In the genomic region with DNA sequence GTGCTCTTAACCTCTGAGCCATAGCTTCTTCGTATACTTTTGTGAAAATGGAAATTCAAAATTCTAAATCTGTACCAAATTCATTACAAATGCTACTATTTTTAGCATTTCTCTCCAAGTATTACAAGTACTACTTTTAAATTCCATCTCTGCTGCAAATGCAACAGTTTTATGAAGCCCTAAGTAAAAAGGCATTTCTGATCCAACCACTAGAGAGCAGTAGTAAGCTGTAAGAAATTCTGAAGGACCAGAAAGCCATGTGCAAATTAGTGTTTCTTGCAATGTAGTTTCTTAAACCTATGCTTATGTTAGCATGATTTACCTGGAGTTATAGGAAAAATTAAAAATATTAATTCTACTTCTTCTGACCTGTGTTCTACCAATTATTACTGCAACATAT, we compare ENCODE assay signal across 11 mouse cellular contexts. TPM values are rescaled to one million over a fixed set of nuclear protein-coding genes. Genes with fewer than 3 reads are reported as not detected.
A peak's percentile ranks its signal among the peaks of the same experiment; 100 is the strongest.
DNase-seq lines count a peak whose midpoint lies in the region; ATAC-seq and TF ChIP-seq lines count a peak whose summit lies in the region.
"Had no signal": no experiment of that assay in that cellular context is flagged by ENCODE, and none has a peak within 500 bp of the region (broad histone marks: within the 10 kb centered on the region; RNA-seq: fewer than 3 reads in every experiment).

No protein-coding gene starts in this region.

- DNase-seq in heart, adult 2 months = no peak
- no peak for DNase-seq in heart, embryonic 10.5 days (ENCODE audit: low spot score)
- DNase-seq in neural tube, embryonic 10.5 days (ENCODE audit: extremely low spot score, low spot score) = no peak
- peak; percentile 64 for DNase-seq in embryo, embryonic 11 days
- DNase-seq in stomach, postnatal 0 days (ENCODE audit: low spot score) = no peak
- no peak for DNase-seq in heart, adult 8-10 months (ENCODE audit: low spot score)
- no peak for DNase-seq in heart, postnatal 36 days
- DNase-seq: thymus, postnatal 25 days had no signal

- peaks cover 8% of the 10 kb centered on the region for H3K36me3 ChIP-seq in heart, adult 2 months (ENCODE audit: control insufficient read depth, insufficient read depth, low read length)
- H3K36me3 ChIP-seq in heart, embryonic 10.5 days = peaks cover 75% of the 10 kb centered on the region
- H3K36me3 ChIP-seq in neural tube, embryonic 13.5 days = peaks cover 66% of the 10 kb centered on the region
- peaks cover 14% of the 10 kb centered on the region for H3K36me3 ChIP-seq in stomach, postnatal 0 days (ENCODE audit: control insufficient read depth, insufficient read depth, low read length)

- no peaks in the 10 kb centered on the region for H3K27me3 ChIP-seq in heart, adult 2 months (ENCODE audit: control insufficient read depth, insufficient read depth, low read length)
- H3K27me3 ChIP-seq in heart, embryonic 10.5 days (ENCODE audit: insufficient read depth, poor library complexity, severe bottlenecking) = no peaks in the 10 kb centered on the region
- no peaks in the 10 kb centered on the region for H3K27me3 ChIP-seq in neural tube, embryonic 13.5 days
- no peaks in the 10 kb centered on the region for H3K27me3 ChIP-seq in stomach, postnatal 0 days (ENCODE audit: control insufficient read depth, insufficient read depth, low read length)
- H3K27me3 ChIP-seq: limb, embryonic 15.5 days had no signal

- H3K4me1 ChIP-seq in heart, adult 2 months (ENCODE audit: control insufficient read depth, insufficient read depth, low read length) = no peaks in the 10 kb centered on the region
- no peaks in the 10 kb centered on the region for H3K4me1 ChIP-seq in heart, embryonic 10.5 days
- no peaks in the 10 kb centered on the region for H3K4me1 ChIP-seq in neural tube, embryonic 13.5 days (replicated peaks)
- no peaks in the 10 kb centered on the region for H3K4me1 ChIP-seq in stomach, postnatal 0 days (replicated peaks; ENCODE audit: control insufficient read depth, insufficient read depth)
- H3K4me1 ChIP-seq: limb, embryonic 15.5 days had no signal

- 0 out of 2 replicates have a peak, but pooled peaks have one; percentile 43 for ATAC-seq in neural tube, embryonic 13.5 days (ENCODE audit: low read depth)
- no peak for ATAC-seq in stomach, postnatal 0 days (ENCODE audit: low FRiP score, low TSS enrichment)
- ATAC-seq: hindbrain, embryonic 16.5 days had no signal

- H3K79me2 ChIP-seq in heart, adult 2 months (replicated peaks; ENCODE audit: control insufficient read depth, insufficient read depth, low read length) = no peaks in the 10 kb centered on the region

- H3K9me3 ChIP-seq in heart, embryonic 10.5 days = no peaks in the 10 kb centered on the region
- H3K9me3 ChIP-seq in neural tube, embryonic 13.5 days = no peaks in the 10 kb centered on the region
- H3K9me3 ChIP-seq in stomach, postnatal 0 days (ENCODE audit: control insufficient read depth, low read length) = no peaks in the 10 kb centered on the region
- H3K9me3 ChIP-seq: limb, embryonic 15.5 days had no signal

- H3K4me2 ChIP-seq in neural tube, embryonic 13.5 days = no peak overlapping the region
- no peak overlapping the region for H3K4me2 ChIP-seq in stomach, postnatal 0 days (replicated peaks; ENCODE audit: low read depth)
- H3K4me2 ChIP-seq: limb, embryonic 15.5 days had no signal

- TF ChIP-seq POLR2A in heart, adult 2 months (IDR thresholded peaks at IDR 0.05; ENCODE audit: insufficient read depth, low read depth, low read length) = no peak

- no peak overlapping the region for H3K4me3 ChIP-seq in heart, adult 2 months
- H3K4me3 ChIP-seq in heart, embryonic 10.5 days = no peak overlapping the region
- no peak overlapping the region for H3K4me3 ChIP-seq in neural tube, embryonic 13.5 days
- H3K4me3 ChIP-seq in stomach, postnatal 0 days (ENCODE audit: low read depth, low read length) = no peak overlapping the region
- H3K4me3 ChIP-seq: limb, embryonic 15.5 days had no signal

- no peak overlapping the region for H3K27ac ChIP-seq in heart, adult 2 months
- no peak overlapping the region for H3K27ac ChIP-seq in heart, embryonic 10.5 days
- H3K27ac ChIP-seq in neural tube, embryonic 13.5 days (replicated peaks) = no peak overlapping the region
- H3K27ac ChIP-seq in stomach, postnatal 0 days (replicated peaks) = no peak overlapping the region
- H3K27ac ChIP-seq: limb, embryonic 15.5 days had no signal

- no peak overlapping the region for H3K9ac ChIP-seq in heart, adult 2 months (ENCODE audit: low read depth, low read length)
- no peak overlapping the region for H3K9ac ChIP-seq in neural tube, embryonic 13.5 days
- no peak overlapping the region for H3K9ac ChIP-seq in stomach, postnatal 0 days (ENCODE audit: low read length)
- H3K9ac ChIP-seq: limb, embryonic 15.5 days had no signal

- no peak for TF ChIP-seq EP300 in heart, adult 2 months (IDR thresholded peaks at IDR 0.05; ENCODE audit: insufficient read depth, low read depth, low read length)
- no peak for TF ChIP-seq EP300 in stomach, postnatal 0 days (optimal IDR thresholded peaks at IDR 0.05)

- intact Hi-C loops in heart, adult 2 months (cut with DNase I) = no loop called here
- intact Hi-C loops in heart, postnatal 36 days (cut with DNase I) = loop anchor here (5.0 kb wide), 1 partner anchor 736 kb away; no protein-coding TSS in a partner anchor

- 84% methylated on average over 1 of the region's 1 CpGs for WGBS in heart, adult 2 months
- 97% methylated on average over 1 of the region's 1 CpGs for WGBS in heart, embryonic 10.5 days
- 88% methylated on average over 1 of the region's 1 CpGs for WGBS in neural tube, embryonic 13.5 days
- 94% methylated on average over 1 of the region's 1 CpGs for WGBS in stomach, postnatal 0 days

- TF ChIP-seq CTCF in heart, adult 2 months (IDR thresholded peaks at IDR 0.05) = peak; percentile 81
- TF ChIP-seq CTCF in stomach, postnatal 0 days (IDR thresholded peaks at IDR 0.05; ENCODE audit: low read depth) = peak; percentile 78

RNA-seq across cellular contexts. Expression of a gene that starts 38.9 kb away (rescaled TPM):
- total RNA-seq in heart, adult 2 months (2021) = 10 to 100 TPM; 31.9 to 39.9 TPM
- polyA plus RNA-seq in heart, adult 2 months (2012; rRNA removed) = 3.4 and 8.0 TPM in 2 replicates
- 87.3 and 104 TPM in 2 replicates for polyA plus RNA-seq in heart, embryonic 10.5 days (2016; fragmentation: Nextera tagmentation; extraction: Ambion mirVana)
- polyA plus RNA-seq in neural tube, embryonic 13.5 days (2015; fragmentation: Nextera tagmentation; extraction: Ambion mirVana) = 145 and 161 TPM in 2 replicates
- 67.9 and 75.2 TPM in 2 replicates for polyA plus RNA-seq in stomach, postnatal 0 days (2015; fragmentation: Nextera tagmentation; extraction: Ambion mirVana)
- 10 to 100 TPM; 28.9 to 36.9 (median 35.8) TPM for total RNA-seq in heart, adult 8-10 months (2022)
- 10 to 100 TPM; 30.8 to 40.2 TPM for total RNA-seq in heart, postnatal 36 days (2021)
